Mouse (Mus musculus) forebrain, embryonic 16.5 days (tissue): ENCODE measurements around the gene Trappc10. TPM values are rescaled to one million over a fixed set of nuclear protein-coding genes. Genes with fewer than 3 reads are reported as not detected.

Source experiments
- ATAC-seq: fragments of 200-750 bp; cut with Nextera tagmentation; 2 replicates; pipeline ENCODE4 v1.8.0; 2017; ENCODE audit warnings: mild to moderate bottlenecking, moderate library complexity
- H3K27ac ChIP-seq: fragments of 300-500 bp; sonication (generic); 2 replicates; pipeline ENCODE4 v1.5.1; 2014; ENCODE audit warnings: low read length, control low read depth
- H3K27me3 ChIP-seq: fragments of 300-500 bp; sonication (generic); replicated peaks from 2 replicates; pipeline ENCODE4 v1.6.1; 2014; ENCODE audit warnings: low read length; ENCODE audit not compliant: control insufficient read depth, insufficient read depth
- H3K36me3 ChIP-seq: fragments of 300-500 bp; sonication (generic); 2 replicates; pipeline ENCODE4 v1.6.1; 2014; ENCODE audit not compliant: control insufficient read depth, insufficient read depth
- H3K4me1 ChIP-seq: fragments of 300-500 bp; sonication (generic); replicated peaks from 2 replicates; pipeline ENCODE4 v1.6.1; 2014; ENCODE audit warnings: low read length; ENCODE audit not compliant: control insufficient read depth, insufficient read depth
- H3K4me2 ChIP-seq: fragments of 300-500 bp; sonication (generic); 2 replicates; pipeline ENCODE4 v1.6.1; 2014; ENCODE audit warnings: mild to moderate bottlenecking, low read length, control low read depth
- H3K4me3 ChIP-seq: fragments of 300-500 bp; sonication (generic); replicated peaks from 2 replicates; pipeline ENCODE4 v1.5.1; 2014; ENCODE audit warnings: mild to moderate bottlenecking, low read length, control low read depth
- H3K9ac ChIP-seq: fragments of 300-500 bp; sonication (generic); replicated peaks from 2 replicates; pipeline ENCODE4 v1.6.1; 2014; ENCODE audit warnings: low read depth, low read length, control low read depth
- H3K9me3 ChIP-seq: fragments of 300-500 bp; sonication (generic); 2 replicates; pipeline ENCODE4 v1.6.1; 2016; ENCODE audit warnings: low read length; ENCODE audit not compliant: control insufficient read depth
- WGBS: fragments of 180-500 bp; shearing (Covaris S2); extraction: QIAGEN DNeasy Blood & Tissue Kit; methylation state at CpG from one replicate; pipeline ENCODE4 v1.1.7; 2014; 5-methylcytosine and 5-hydroxymethylcytosine counted together
- polyA plus RNA-seq: library from polyadenylated mRNA; unstranded; fragments of >200 nt; fragmentation: Nextera tagmentation; extraction: Ambion mirVana; gene quantifications from 2 replicates; pipeline ENCODE4 v1.2.1, GENCODE M21; 2015

The Trappc10 gene
- polyA plus RNA-seq, 1 experiment from 2014 or later, result 22.8 TPM

GRCm38 (mm10) chr10:78147908-78148441 is 96.5 kb downstream of the Trappc10 start:
- no peaks in the 10 kb centered on the region for H3K9me3 ChIP-seq
- no peaks in the 10 kb centered on the region for H3K4me1 ChIP-seq
- no peaks in the 10 kb centered on the region for H3K27me3 ChIP-seq
- no peak for ATAC-seq
- no peak overlapping the region for H3K4me2 ChIP-seq
- no peak overlapping the region for H3K27ac ChIP-seq
- WGBS, result 87% methylated on average over 4 of the region's 4 CpGs
- no peak overlapping the region for H3K4me3 ChIP-seq
- H3K36me3 ChIP-seq, result no peaks in the 10 kb centered on the region
- H3K9ac ChIP-seq, result no peak overlapping the region

DNA sequence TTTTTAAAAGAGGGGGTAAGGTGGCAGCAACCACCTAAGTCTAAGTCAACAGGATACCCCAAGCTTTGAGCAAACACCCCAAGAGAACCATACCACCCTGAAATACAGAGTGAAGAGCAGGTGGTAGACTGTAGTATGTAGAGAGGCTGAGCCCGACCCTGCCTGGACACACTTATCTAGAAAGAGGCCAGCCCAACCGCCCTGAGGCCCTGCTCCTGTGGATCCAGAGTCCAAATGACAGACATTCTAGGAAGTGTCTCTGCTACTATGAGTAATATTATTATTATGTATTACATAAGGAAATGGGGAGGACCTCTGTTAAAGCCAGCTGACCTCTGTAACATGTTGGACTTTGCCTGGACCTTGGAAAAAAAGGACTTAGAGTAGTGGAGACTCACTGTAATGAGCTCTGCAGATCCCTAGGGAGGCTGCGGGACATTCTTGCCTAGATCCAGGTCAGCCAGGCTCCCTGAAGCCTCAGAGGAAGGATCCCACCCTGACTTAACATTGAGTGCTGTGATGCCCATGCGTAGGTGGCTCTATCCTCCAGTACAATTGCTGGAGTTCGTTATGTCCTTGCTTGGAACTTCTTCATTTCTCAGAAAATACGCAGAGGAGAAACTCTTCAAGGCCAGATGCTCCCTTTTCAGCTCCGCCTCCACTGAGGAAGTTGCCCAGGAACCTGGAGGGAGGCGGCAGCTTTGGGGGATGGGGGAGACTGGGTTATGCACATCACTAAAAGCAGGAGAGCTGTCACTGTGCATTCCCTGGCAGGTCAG is 100.5 kb downstream of the Trappc10 start:
- Histone ChIP-seq H3K27ac (no peak overlapping the region), H3K4me2 (no peak overlapping the region), H3K4me1 (no peaks in the 10 kb centered on the region), H3K9ac (no peak overlapping the region), H3K36me3 (no peaks in the 10 kb centered on the region), H3K9me3 (no peaks in the 10 kb centered on the region), H3K27me3 (no peaks in the 10 kb centered on the region), H3K4me3 (no peak overlapping the region)
- WGBS, result 56% methylated on average over 8 of the region's 8 CpGs
- no peak for ATAC-seq

DNA sequence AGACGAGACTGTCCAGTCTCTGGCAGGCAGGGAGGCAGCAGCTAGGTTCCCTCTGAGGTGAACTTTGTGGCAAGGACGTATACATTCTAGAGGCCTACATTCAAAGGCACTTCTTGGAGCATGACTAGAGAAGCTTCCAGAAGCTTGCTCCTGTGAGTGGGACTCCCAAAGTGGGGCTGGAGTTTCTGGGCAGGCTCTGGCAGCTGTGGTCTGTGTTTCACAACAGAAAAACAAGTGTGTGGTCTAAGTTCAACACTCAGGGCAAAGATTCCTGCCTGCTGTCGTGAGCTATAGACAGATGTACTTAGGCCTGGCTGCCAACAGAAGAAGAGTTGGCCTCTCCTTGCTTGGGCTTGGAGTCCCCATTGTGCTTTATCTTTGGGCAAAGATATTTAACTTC is 103.6 kb downstream of the Trappc10 start:
- no peaks in the 10 kb centered on the region for H3K4me1 ChIP-seq
- no peak for ATAC-seq
- no peaks in the 10 kb centered on the region for H3K9me3 ChIP-seq
- H3K27ac ChIP-seq, result no peak overlapping the region
- H3K36me3 ChIP-seq, result no peaks in the 10 kb centered on the region
- H3K4me2 ChIP-seq, result no peak overlapping the region
- no peak overlapping the region for H3K4me3 ChIP-seq
- 77% methylated on average over 3 of the region's 3 CpGs for WGBS
- no peak overlapping the region for H3K9ac ChIP-seq
- H3K27me3 ChIP-seq, result no peaks in the 10 kb centered on the region

- Histone ChIP-seq H3K4me2 (no peak overlapping the region), H3K4me1 (peaks cover 4% of the 10 kb centered on the region), H3K27me3 (no peaks in the 10 kb centered on the region), H3K27ac (no peak overlapping the region), H3K36me3 (no peaks in the 10 kb centered on the region), H3K9ac (no peak overlapping the region), H3K4me3 (no peak overlapping the region), H3K9me3 (no peaks in the 10 kb centered on the region)
- ATAC-seq, result no peak
- WGBS, result 84% methylated on average over 1 of the region's 1 CpGs
Measured at GRCm38 (mm10) chr10:78140251-78140600, 104.2 kb downstream of the Trappc10 start.

DNA sequence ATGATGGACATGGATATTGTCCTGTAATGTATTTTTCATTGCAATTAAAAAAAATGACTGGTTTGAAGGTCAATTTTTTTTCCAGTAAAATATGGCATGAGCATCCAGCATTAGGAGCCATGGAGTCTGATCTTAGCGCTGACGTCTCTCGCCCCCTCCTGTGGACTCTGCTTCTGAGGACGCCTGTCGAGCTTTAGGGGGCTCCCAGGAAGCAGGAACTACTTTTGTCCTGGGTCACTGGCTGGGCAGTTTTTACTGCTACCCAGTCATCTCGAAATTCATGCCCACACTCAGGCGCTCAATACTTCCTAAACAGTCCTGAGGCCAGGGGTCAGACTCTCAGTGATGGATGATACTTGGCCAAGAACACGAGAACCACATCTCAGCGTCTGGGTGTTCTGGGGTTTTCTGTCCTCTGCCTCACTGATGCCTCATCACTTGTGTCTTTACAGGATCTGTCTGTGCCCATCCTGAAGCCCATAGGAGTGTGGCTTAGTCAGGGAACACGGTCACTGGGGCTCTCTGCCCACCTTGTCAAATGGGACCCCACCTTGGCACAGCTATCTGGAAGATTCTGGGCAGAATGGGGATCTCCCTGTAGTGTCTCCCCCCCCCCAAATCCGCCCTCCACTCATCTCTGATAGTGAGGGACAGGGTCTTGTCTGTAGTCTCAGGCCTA is 104.7 kb downstream of the Trappc10 start:
- Histone ChIP-seq H3K4me1 (peaks cover 8% of the 10 kb centered on the region), H3K9me3 (no peaks in the 10 kb centered on the region), H3K27me3 (no peaks in the 10 kb centered on the region), H3K36me3 (no peaks in the 10 kb centered on the region), H3K4me3 (no peak overlapping the region), H3K9ac (no peak overlapping the region), H3K27ac (no peak overlapping the region), H3K4me2 (no peak overlapping the region)
- no peak for ATAC-seq
- WGBS, result 79% methylated on average over 11 of the region's 11 CpGs

DNA sequence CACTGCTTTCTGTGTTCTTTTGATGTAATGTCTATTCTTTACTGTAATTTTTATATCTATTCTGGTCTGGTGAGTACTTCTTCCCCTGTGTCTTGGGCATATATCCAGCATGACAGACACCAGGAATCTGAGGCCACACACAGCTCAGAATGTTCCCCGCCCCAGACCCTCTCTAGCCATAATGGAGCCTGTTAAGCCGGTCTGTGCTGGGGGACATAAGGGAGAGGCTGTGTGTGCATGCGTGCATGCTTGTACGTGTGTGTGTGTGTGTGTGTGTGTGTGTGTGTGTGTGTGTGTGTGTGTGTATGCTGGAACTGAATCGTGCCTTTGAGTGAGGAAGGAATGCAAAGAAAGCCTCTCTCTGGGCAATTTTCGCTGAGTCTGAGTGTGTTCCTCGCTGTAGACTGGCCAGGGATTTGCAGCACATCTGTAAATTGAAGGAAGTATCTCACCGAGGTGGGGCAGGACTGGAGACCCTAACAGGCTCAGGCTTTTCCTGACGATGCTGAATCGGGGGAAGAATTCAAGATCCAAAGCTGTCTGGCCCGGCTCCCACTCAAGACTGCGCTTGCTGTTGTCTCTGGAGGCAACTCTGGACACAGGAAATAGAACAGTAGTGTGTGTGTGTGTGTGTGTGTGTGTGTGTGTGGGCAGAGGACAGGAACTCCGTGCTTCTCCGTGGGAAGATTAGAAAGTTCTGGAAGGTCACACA is 105.5 kb downstream of the Trappc10 start:
- no peak overlapping the region for H3K4me3 ChIP-seq
- no peaks in the 10 kb centered on the region for H3K9me3 ChIP-seq
- no peak overlapping the region for H3K9ac ChIP-seq
- no peaks in the 10 kb centered on the region for H3K27me3 ChIP-seq
- ATAC-seq, result 0 out of 2 replicates have a peak, but pooled peaks have one; percentile 18
- 51% methylated on average over 14 of the region's 14 CpGs for WGBS
- H3K36me3 ChIP-seq, result no peaks in the 10 kb centered on the region
- H3K4me1 ChIP-seq, result peaks cover 8% of the 10 kb centered on the region
- no peak overlapping the region for H3K4me2 ChIP-seq
- no peak overlapping the region for H3K27ac ChIP-seq

GRCm38 (mm10) chr10:78137191-78137590 is 107.2 kb downstream of the Trappc10 start:
- WGBS, result 94% methylated on average over 3 of the region's 3 CpGs
- no peak for ATAC-seq

More at GRCm38 (mm10) chr10:78137191-78137590, 107.2 kb downstream of the Trappc10 start:
- H3K9ac ChIP-seq, result no peak overlapping the region
- H3K4me1 ChIP-seq, result peaks cover 8% of the 10 kb centered on the region
- no peaks in the 10 kb centered on the region for H3K27me3 ChIP-seq
- H3K4me2 ChIP-seq, result no peak overlapping the region
- no peaks in the 10 kb centered on the region for H3K36me3 ChIP-seq
- H3K9me3 ChIP-seq, result no peaks in the 10 kb centered on the region
- H3K4me3 ChIP-seq, result no peak overlapping the region
- no peak overlapping the region for H3K27ac ChIP-seq
